Mouse (Mus musculus): ENCODE measurements at regions not wholly inside any gene's neighbourhood (a gene's known extent, or its start where the extent isn't known, plus 50 kb on each side); places are given as distances from the start of the nearest gene placed in this dataset.

GRCm38 (mm10) chr15:60193157-60193556, 176.7 kb upstream of the 4933412E24Rik start:
- no peaks in the 10 kb centered on the region for H3K9me3 ChIP-seq (replicated peaks)
- no peak overlapping the region for H3K9ac ChIP-seq
- no peaks in the 10 kb centered on the region for H3K4me1 ChIP-seq
- no peaks in the 10 kb centered on the region for H3K36me3 ChIP-seq (ENCODE audit: poor library complexity, severe bottlenecking)
- H3K4me3 ChIP-seq: no peak overlapping the region
- H3K27ac ChIP-seq: no peak overlapping the region
- no peaks in the 10 kb centered on the region for H3K27me3 ChIP-seq
- 94% methylated on average over 3 of the region's 3 CpGs for WGBS
- no peak overlapping the region for H3K4me2 ChIP-seq
- no peak for ATAC-seq

GRCm38 (mm10) chr15:60187002-60187715, 170.7 kb upstream of the 4933412E24Rik start:
- H3K27ac ChIP-seq: no peak overlapping the region
- no peak overlapping the region for H3K4me3 ChIP-seq
- H3K27me3 ChIP-seq: no peaks in the 10 kb centered on the region
- 63% methylated on average over 5 of the region's 5 CpGs for WGBS
- no peak for ATAC-seq
- H3K4me1 ChIP-seq: no peaks in the 10 kb centered on the region
- H3K36me3 ChIP-seq (ENCODE audit: poor library complexity, severe bottlenecking): no peaks in the 10 kb centered on the region
- H3K9me3 ChIP-seq (replicated peaks): no peaks in the 10 kb centered on the region
- H3K9ac ChIP-seq: no peak overlapping the region
- H3K4me2 ChIP-seq: no peak overlapping the region

GRCm38 (mm10) chr15:60141554-60142070, 125.2 kb upstream of the 4933412E24Rik start:
- Histone ChIP-seq H3K9ac (no peak overlapping the region), H3K4me3 (no peak overlapping the region), H3K27me3 (no peaks in the 10 kb centered on the region), H3K36me3 (ENCODE audit: poor library complexity, severe bottlenecking) (no peaks in the 10 kb centered on the region), H3K9me3 (replicated peaks) (no peaks in the 10 kb centered on the region), H3K4me2 (no peak overlapping the region), H3K27ac (no peak overlapping the region), H3K4me1 (no peaks in the 10 kb centered on the region)
- no peak for ATAC-seq
- 92% methylated on average over 6 of the region's 6 CpGs for WGBS

GRCm38 (mm10) chr15:60136671-60137070, 120.3 kb upstream of the 4933412E24Rik start:
- ATAC-seq: no peak
- no peaks in the 10 kb centered on the region for H3K4me1 ChIP-seq
- no peak overlapping the region for H3K27ac ChIP-seq
- H3K9ac ChIP-seq: no peak overlapping the region
- H3K27me3 ChIP-seq: no peaks in the 10 kb centered on the region
- H3K9me3 ChIP-seq (replicated peaks): no peaks in the 10 kb centered on the region
- H3K4me3 ChIP-seq: no peak overlapping the region
- H3K4me2 ChIP-seq: no peak overlapping the region
- H3K36me3 ChIP-seq (ENCODE audit: poor library complexity, severe bottlenecking): no peaks in the 10 kb centered on the region
- WGBS: 89% methylated on average over 2 of the region's 2 CpGs

- Histone ChIP-seq H3K27ac (no peak overlapping the region), H3K36me3 (ENCODE audit: poor library complexity, severe bottlenecking) (no peaks in the 10 kb centered on the region), H3K27me3 (no peaks in the 10 kb centered on the region), H3K9me3 (replicated peaks) (no peaks in the 10 kb centered on the region), H3K4me2 (no peak overlapping the region), H3K9ac (no peak overlapping the region), H3K4me3 (no peak overlapping the region), H3K4me1 (no peaks in the 10 kb centered on the region)
- no peak for ATAC-seq
- WGBS: 56% methylated on average over 1 of the region's 1 CpGs
These were observed 118.1 kb upstream of the 4933412E24Rik start for GRCm38 (mm10) chr15:60134515-60134914.

- Histone ChIP-seq H3K9ac (no peak overlapping the region), H3K9me3 (replicated peaks) (no peaks in the 10 kb centered on the region), H3K4me2 (no peak overlapping the region), H3K27me3 (no peaks in the 10 kb centered on the region), H3K36me3 (ENCODE audit: poor library complexity, severe bottlenecking) (no peaks in the 10 kb centered on the region), H3K4me1 (no peaks in the 10 kb centered on the region), H3K4me3 (no peak overlapping the region), H3K27ac (no peak overlapping the region)
- ATAC-seq: no peak
- 78% methylated on average over 3 of the region's 3 CpGs for WGBS
These were observed 116.3 kb upstream of the 4933412E24Rik start for GRCm38 (mm10) chr15:60132701-60133100.

GRCm38 (mm10) chr15:60124461-60124860, 108.0 kb upstream of the 4933412E24Rik start:
- WGBS: 87% methylated on average over 3 of the region's 3 CpGs
- no peak overlapping the region for H3K4me2 ChIP-seq
- H3K27ac ChIP-seq: no peak overlapping the region

GRCm38 (mm10) chr15:60119926-60120325, 103.5 kb upstream of the 4933412E24Rik start:
- no peak for ATAC-seq
- 90% methylated on average over 1 of the region's 1 CpGs for WGBS
- Histone ChIP-seq H3K36me3 (ENCODE audit: poor library complexity, severe bottlenecking) (no peaks in the 10 kb centered on the region), H3K9ac (no peak overlapping the region), H3K4me2 (no peak overlapping the region), H3K27me3 (no peaks in the 10 kb centered on the region), H3K4me1 (no peaks in the 10 kb centered on the region), H3K9me3 (replicated peaks) (no peaks in the 10 kb centered on the region), H3K4me3 (no peak overlapping the region), H3K27ac (no peak overlapping the region)

More at GRCm38 (mm10) chr15:60124461-60124860, 108.0 kb upstream of the 4933412E24Rik start:
- Histone ChIP-seq H3K9me3 (replicated peaks) (no peaks in the 10 kb centered on the region), H3K9ac (no peak overlapping the region), H3K27me3 (no peaks in the 10 kb centered on the region), H3K4me1 (no peaks in the 10 kb centered on the region), H3K4me3 (no peak overlapping the region), H3K36me3 (ENCODE audit: poor library complexity, severe bottlenecking) (no peaks in the 10 kb centered on the region)
- no peak for ATAC-seq

GRCm38 (mm10) chr15:60111885-60112284, 95.5 kb upstream of the 4933412E24Rik start:
- no peak for ATAC-seq
- Histone ChIP-seq H3K36me3 (ENCODE audit: poor library complexity, severe bottlenecking) (no peaks in the 10 kb centered on the region), H3K9ac (no peak overlapping the region), H3K27me3 (no peaks in the 10 kb centered on the region), H3K27ac (no peak overlapping the region), H3K4me3 (no peak overlapping the region), H3K4me1 (no peaks in the 10 kb centered on the region), H3K4me2 (no peak overlapping the region), H3K9me3 (replicated peaks) (no peaks in the 10 kb centered on the region)
- 77% methylated on average over 3 of the region's 3 CpGs for WGBS

GRCm38 (mm10) chr15:60111046-60111445, 94.6 kb upstream of the 4933412E24Rik start:
- Histone ChIP-seq H3K36me3 (ENCODE audit: poor library complexity, severe bottlenecking) (no peaks in the 10 kb centered on the region), H3K4me2 (no peak overlapping the region), H3K9me3 (replicated peaks) (no peaks in the 10 kb centered on the region), H3K4me1 (no peaks in the 10 kb centered on the region), H3K27me3 (no peaks in the 10 kb centered on the region), H3K4me3 (no peak overlapping the region), H3K9ac (no peak overlapping the region), H3K27ac (no peak overlapping the region)
- 82% methylated on average over 4 of the region's 4 CpGs for WGBS
- ATAC-seq: no peak

GRCm38 (mm10) chr15:60104126-60104525, 87.7 kb upstream of the 4933412E24Rik start:
- Histone ChIP-seq H3K27ac (no peak overlapping the region), H3K36me3 (ENCODE audit: poor library complexity, severe bottlenecking) (no peaks in the 10 kb centered on the region), H3K9ac (no peak overlapping the region), H3K4me1 (no peaks in the 10 kb centered on the region), H3K4me3 (no peak overlapping the region), H3K27me3 (no peaks in the 10 kb centered on the region), H3K4me2 (no peak overlapping the region), H3K9me3 (replicated peaks) (no peaks in the 10 kb centered on the region)
- no peak for ATAC-seq
- 87% methylated on average over 2 of the region's 2 CpGs for WGBS

- no peaks in the 10 kb centered on the region for H3K36me3 ChIP-seq (ENCODE audit: poor library complexity, severe bottlenecking)
- no peaks in the 10 kb centered on the region for H3K4me1 ChIP-seq
- H3K4me2 ChIP-seq: no peak overlapping the region
- no peaks in the 10 kb centered on the region for H3K9me3 ChIP-seq (replicated peaks)
- no peak overlapping the region for H3K27ac ChIP-seq
- WGBS: 77% methylated on average over 4 of the region's 4 CpGs
- H3K9ac ChIP-seq: no peak overlapping the region
- no peaks in the 10 kb centered on the region for H3K27me3 ChIP-seq
- H3K4me3 ChIP-seq: no peak overlapping the region
- ATAC-seq: no peak
These were observed 85.3 kb upstream of the 4933412E24Rik start for GRCm38 (mm10) chr15:60101485-60102280.

Data from forebrain, embryonic 13.5 days (tissue).